Mouse (Mus musculus) MEL (cell line): ENCODE measurements around the gene Stim1. TPM values are rescaled to one million over a fixed set of nuclear protein-coding genes. Genes with fewer than 3 reads are reported as not detected.
A peak's percentile ranks its signal among the peaks of the same experiment; 100 is the strongest.

Source experiments
- DNase-seq: peaks from one replicate; pipeline ENCODE4 v3.0.0; 2011; ENCODE audit warnings: low read depth, low spot score
- H3K27ac ChIP-seq: 2 replicates; pipeline ENCODE4 v1.5.1; 2012; ENCODE audit warnings: low read depth, mild to moderate bottlenecking, control low read depth, low read length, moderate library complexity; ENCODE audit not compliant: control insufficient read depth
- H3K27me3 ChIP-seq, 2 experiments: fragments of 150-350 bp in 1 of 2; sonication (generic) in 1 of 2; 2 replicates each; pipeline ENCODE4 v1.6.1; 2012; ENCODE audit warnings: low read length in 2 of 2, mild to moderate bottlenecking in 2 of 2, improper control_type of control experiment in 1 of 2, moderate library complexity in 1 of 2; ENCODE audit not compliant: insufficient read depth in 2 of 2, control insufficient read depth in 1 of 2
- H3K36me3 ChIP-seq, 2 experiments: 2 replicates each; pipeline ENCODE4 v1.6.1; 2012 to 2014; ENCODE audit warnings: low read length in 2 of 2, improper control_type of control experiment in 1 of 2, inconsistent platforms in 1 of 2, mild to moderate bottlenecking in 1 of 2; ENCODE audit not compliant: insufficient read depth in 2 of 2, control insufficient read depth in 1 of 2
- H3K4me1 ChIP-seq, 2 experiments: fragments of 150-350 bp in 1 of 2; sonication (generic) in 1 of 2; 2 replicates each; pipeline ENCODE4 v1.6.1; 2012; ENCODE audit warnings: low read length in 2 of 2, improper control_type of control experiment in 1 of 2, mild to moderate bottlenecking in 1 of 2; ENCODE audit not compliant: insufficient read depth in 2 of 2, control insufficient read depth in 1 of 2
- H3K4me3 ChIP-seq, 2 experiments: fragments of 150-350 bp in 1 of 2; sonication (generic) in 1 of 2; 2 replicates each; pipeline ENCODE4 v1.5.1; 2012; ENCODE audit warnings: low read depth in 2 of 2, low read length in 2 of 2, mild to moderate bottlenecking in 2 of 2, moderate library complexity in 2 of 2, control low read depth in 1 of 2, improper control_type of control experiment in 1 of 2; ENCODE audit not compliant: control insufficient read depth in 1 of 2, insufficient read depth in 1 of 2
- H3K79me2 ChIP-seq: 2 replicates; pipeline ENCODE4 v1.6.1; 2012; ENCODE audit warnings: mild to moderate bottlenecking, low read length, moderate library complexity; ENCODE audit not compliant: control insufficient read depth, poor library complexity, insufficient read depth
- H3K9ac ChIP-seq: 2 replicates; pipeline ENCODE4 v1.6.1; 2012; ENCODE audit warnings: low read depth, mild to moderate bottlenecking, control low read depth, low read length, moderate library complexity; ENCODE audit not compliant: control insufficient read depth, poor library complexity, severe bottlenecking
- H3K9me3 ChIP-seq: fragments of 150-350 bp; sonication (generic); replicated peaks from 2 replicates; pipeline ENCODE4 v1.6.1; 2012; ENCODE audit warnings: mild to moderate bottlenecking, low read length, improper control_type of control experiment, moderate library complexity; ENCODE audit not compliant: insufficient read depth
- BHLHE40 ChIP-seq: IDR thresholded peaks from 2 replicates; pipeline ENCODE4 v1.6.1; 2012; ENCODE audit warnings: low read depth, mild to moderate bottlenecking, inconsistent platforms, low read length, improper control_type of control experiment, borderline replicate concordance
- CHD1 ChIP-seq: IDR thresholded peaks from 2 replicates; pipeline ENCODE4 v1.6.1; 2012; ENCODE audit warnings: low read depth, mild to moderate bottlenecking, inconsistent platforms, low read length, improper control_type of control experiment
- CHD2 ChIP-seq: IDR thresholded peaks from 2 replicates; pipeline ENCODE4 v1.6.1; 2011; ENCODE audit warnings: low read length, improper control_type of control experiment
- CTCF ChIP-seq, 3 experiments: IDR thresholded peaks in 2 of 3; conservative IDR thresholded peaks in 1 of 3; 2 replicates each; pipeline ENCODE4 v1.5.1; 2011 to 2012; ENCODE audit warnings: low read length in 3 of 3, low read depth in 2 of 3, mild to moderate bottlenecking in 2 of 3, improper control_type of control experiment in 1 of 3, inconsistent platforms in 1 of 3, mixed read lengths in 1 of 3, moderate library complexity in 1 of 3; ENCODE audit not compliant: control insufficient read depth in 1 of 3, insufficient read depth in 1 of 3, poor library complexity in 1 of 3, severe bottlenecking in 1 of 3
- ELF1 ChIP-seq: IDR thresholded peaks from 2 replicates; pipeline ENCODE4 v1.6.1; 2014; ENCODE audit warnings: low read depth, mild to moderate bottlenecking, inconsistent platforms, low read length, improper control_type of control experiment, moderate library complexity
- EP300 ChIP-seq, 2 experiments: IDR thresholded peaks; 2 replicates each; pipeline ENCODE4 v1.6.1; 2011; ENCODE audit warnings: improper control_type of control experiment in 2 of 2, low read length in 2 of 2, low read depth in 1 of 2, mild to moderate bottlenecking in 1 of 2
- ETS1 ChIP-seq: IDR thresholded peaks from 2 replicates; pipeline ENCODE4 v1.6.1; 2012; ENCODE audit warnings: low read depth, mild to moderate bottlenecking, inconsistent platforms, low read length, improper control_type of control experiment, moderate library complexity
- GABPA ChIP-seq: IDR thresholded peaks from 2 replicates; pipeline ENCODE4 v1.6.1; 2012; ENCODE audit warnings: low read depth, mild to moderate bottlenecking, inconsistent platforms, low read length, improper control_type of control experiment, moderate library complexity
- GATA1 ChIP-seq: IDR thresholded peaks from 2 replicates; pipeline ENCODE4 v1.6.1; 2011; ENCODE audit warnings: low read depth, low read length, improper control_type of control experiment
- HCFC1 ChIP-seq: IDR thresholded peaks from 2 replicates; pipeline ENCODE4 v1.6.1; 2012; ENCODE audit warnings: low read depth, mild to moderate bottlenecking, inconsistent platforms, low read length, improper control_type of control experiment, moderate library complexity
- JUND ChIP-seq: IDR thresholded peaks from 2 replicates; pipeline ENCODE4 v1.6.1; 2011; ENCODE audit warnings: low read depth, mild to moderate bottlenecking, improper control_type of control experiment, low read length
- KAT2A ChIP-seq: conservative IDR thresholded peaks from 2 replicates; pipeline ENCODE4 v1.6.1; 2012; ENCODE audit warnings: low read depth, low read length, improper control_type of control experiment, inconsistent platforms
- MAFK ChIP-seq: IDR thresholded peaks from 2 replicates; pipeline ENCODE4 v1.6.1; 2011; ENCODE audit warnings: low read depth, mild to moderate bottlenecking, low read length, improper control_type of control experiment, borderline replicate concordance
- MAX ChIP-seq: IDR thresholded peaks from 2 replicates; pipeline ENCODE4 v1.6.1; 2011; ENCODE audit warnings: low read length, improper control_type of control experiment
- MAZ ChIP-seq: IDR thresholded peaks from 2 replicates; pipeline ENCODE4 v1.6.1; 2012; ENCODE audit warnings: low read depth, mild to moderate bottlenecking, inconsistent platforms, low read length, improper control_type of control experiment
- MEF2A ChIP-seq: IDR thresholded peaks from 2 replicates; pipeline ENCODE4 v1.6.1; 2014; ENCODE audit warnings: low read depth, mild to moderate bottlenecking, inconsistent platforms, low read length, improper control_type of control experiment; ENCODE audit not compliant: poor library complexity, insufficient replicate concordance, severe bottlenecking; ENCODE audit errors: extremely low read depth
- MXI1 ChIP-seq: IDR thresholded peaks from 2 replicates; pipeline ENCODE4 v1.6.1; 2011; ENCODE audit warnings: mild to moderate bottlenecking, low read depth, low read length, improper control_type of control experiment
- MYB ChIP-seq: IDR thresholded peaks from 2 replicates; pipeline ENCODE4 v1.6.1; 2011; ENCODE audit warnings: mild to moderate bottlenecking, low read depth, low read length, improper control_type of control experiment
- MYC ChIP-seq: IDR thresholded peaks from 2 replicates; pipeline ENCODE4 v1.6.1; 2011; ENCODE audit warnings: low read depth, mild to moderate bottlenecking, low read length, improper control_type of control experiment, moderate library complexity
- NELFE ChIP-seq: IDR thresholded peaks from 2 replicates; pipeline ENCODE4 v1.6.1; 2011; ENCODE audit warnings: low read depth, low read length, improper control_type of control experiment
- NRF1 ChIP-seq: IDR thresholded peaks from 2 replicates; pipeline ENCODE4 v1.6.1; 2014; ENCODE audit warnings: low read depth, mild to moderate bottlenecking, inconsistent platforms, low read length, improper control_type of control experiment, moderate library complexity; ENCODE audit not compliant: poor library complexity, insufficient read depth, severe bottlenecking
- POLR2A ChIP-seq, 2 experiments: IDR thresholded peaks; 2 replicates each; pipeline ENCODE4 v1.6.1; 2011 to 2012; ENCODE audit warnings: low read length in 2 of 2, mild to moderate bottlenecking in 2 of 2, control low read depth in 1 of 2, improper control_type of control experiment in 1 of 2, low read depth in 1 of 2, moderate library complexity in 1 of 2; ENCODE audit not compliant: control insufficient read depth in 1 of 2, insufficient read depth in 1 of 2, poor library complexity in 1 of 2
- POLR2AphosphoS2 ChIP-seq: IDR thresholded peaks from 2 replicates; pipeline ENCODE4 v1.6.1; 2011; ENCODE audit warnings: low read length, improper control_type of control experiment
- POLR2AphosphoS5 ChIP-seq: IDR thresholded peaks from 2 replicates; pipeline ENCODE4 v1.6.1; 2012; ENCODE audit warnings: low read depth, borderline replicate concordance, mild to moderate bottlenecking, inconsistent platforms, low read length, moderate library complexity, mixed read lengths
- RAD21 ChIP-seq: IDR thresholded peaks from 2 replicates; pipeline ENCODE4 v1.6.1; 2011; ENCODE audit warnings: mild to moderate bottlenecking, low read depth, low read length, improper control_type of control experiment
- RCOR1 ChIP-seq: IDR thresholded peaks from 2 replicates; pipeline ENCODE4 v1.6.1; 2012; ENCODE audit warnings: low read depth, mild to moderate bottlenecking, inconsistent platforms, low read length, improper control_type of control experiment
- SIN3A ChIP-seq: IDR thresholded peaks from 2 replicates; pipeline ENCODE4 v1.6.1; 2012; ENCODE audit warnings: low read length, improper control_type of control experiment, inconsistent platforms
- SMC3 ChIP-seq: IDR thresholded peaks from 2 replicates; pipeline ENCODE4 v1.6.1; 2011; ENCODE audit warnings: low read depth, low read length, improper control_type of control experiment
- TAL1 ChIP-seq: IDR thresholded peaks from 2 replicates; pipeline ENCODE4 v1.6.1; 2012; ENCODE audit warnings: mild to moderate bottlenecking, inconsistent platforms, low read length, moderate library complexity, mixed read lengths
- TBP ChIP-seq: IDR thresholded peaks from 2 replicates; pipeline ENCODE4 v1.8.0; 2011; ENCODE audit warnings: low read depth, low read length, improper control_type of control experiment
- TCF12 ChIP-seq: IDR thresholded peaks from 2 replicates; pipeline ENCODE4 v1.6.1; 2014; ENCODE audit warnings: low read depth, mild to moderate bottlenecking, inconsistent platforms, low read length, improper control_type of control experiment, moderate library complexity
- UBTF ChIP-seq: IDR thresholded peaks from 2 replicates; pipeline ENCODE4 v1.6.1; 2012; ENCODE audit warnings: low read depth, mild to moderate bottlenecking, inconsistent platforms, low read length, improper control_type of control experiment, moderate library complexity, borderline replicate concordance; ENCODE audit not compliant: insufficient read depth
- USF1 ChIP-seq: IDR thresholded peaks from 2 replicates; pipeline ENCODE4 v1.6.1; 2014; ENCODE audit warnings: low read depth, mild to moderate bottlenecking, inconsistent platforms, low read length, improper control_type of control experiment, moderate library complexity
- USF2 ChIP-seq, 2 experiments: IDR thresholded peaks; 2 replicates each; pipeline ENCODE4 v1.6.1; 2011 to 2012; ENCODE audit warnings: improper control_type of control experiment in 2 of 2, low read length in 2 of 2, borderline replicate concordance in 1 of 2, inconsistent platforms in 1 of 2, low read depth in 1 of 2, mild to moderate bottlenecking in 1 of 2; ENCODE audit not compliant: insufficient read depth in 1 of 2
- ZC3H11A ChIP-seq: IDR thresholded peaks from 2 replicates; pipeline ENCODE4 v1.6.1; 2012; ENCODE audit warnings: low read depth, mild to moderate bottlenecking, inconsistent platforms, low read length, improper control_type of control experiment
- ZKSCAN1 ChIP-seq: IDR thresholded peaks from 2 replicates; pipeline ENCODE4 v1.6.1; 2012; ENCODE audit warnings: low read depth, mild to moderate bottlenecking, inconsistent platforms, low read length, improper control_type of control experiment, moderate library complexity
- ZMIZ1 ChIP-seq: IDR thresholded peaks from 2 replicates; pipeline ENCODE4 v1.6.1; 2012; ENCODE audit warnings: low read depth, mild to moderate bottlenecking, inconsistent platforms, low read length, improper control_type of control experiment, moderate library complexity
- ZNF384 ChIP-seq: IDR thresholded peaks from 2 replicates; pipeline ENCODE4 v1.6.1; 2012; ENCODE audit warnings: low read depth, mild to moderate bottlenecking, inconsistent platforms, low read length, improper control_type of control experiment
- polyA plus RNA-seq, 2 experiments: library from polyadenylated mRNA; stranded (reverse) in 1 of 2; unstranded in 1 of 2; fragments of >175 nt in 1 of 2; fragments of >200 nt in 1 of 2; gene quantifications; 2 replicates each; pipeline versions ENCODE4 v1.2.1 to v1.2.4; 2012; ENCODE audit warnings: low replicate concordance in 2 of 2, low read depth in 1 of 2; ENCODE audit not compliant: insufficient read length in 2 of 2, insufficient read depth in 1 of 2, missing spikeins in 1 of 2
- total RNA-seq: library from RNA; depleted of rRNA; stranded (reverse); fragments of 300-350 nt; gene quantifications from 2 replicates; pipeline ENCODE4 v1.2.3, GENCODE M21; 2012

Gene Stim1
- total and polyA plus RNA-seq, 3 experiments = 26.1 to 65.0 TPM; not detected in 1

DNA sequence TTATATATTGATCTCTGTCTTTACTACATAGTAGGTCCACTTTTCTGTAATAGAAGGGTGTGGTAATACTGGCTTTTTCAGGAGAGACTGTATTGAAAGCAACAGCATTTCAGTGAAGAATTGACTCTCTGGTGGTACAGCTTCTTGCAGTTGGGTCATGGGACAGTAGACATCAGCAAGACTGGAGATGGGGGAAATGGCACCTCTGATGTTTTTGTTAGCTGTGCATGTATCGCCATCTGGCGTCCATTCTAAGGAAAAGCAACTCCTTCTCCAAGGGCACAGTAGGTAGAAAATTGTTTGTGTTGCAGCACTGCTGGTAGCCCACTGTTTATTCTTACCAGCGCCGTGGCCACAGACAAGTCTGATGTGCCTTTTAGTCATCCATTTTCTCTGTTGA, 149.8 kb downstream of the Stim1 start:
- no peak overlapping the region for H3K27ac ChIP-seq
- H3K79me2 ChIP-seq = no peaks in the 10 kb centered on the region
- no peak overlapping the region for H3K4me3 ChIP-seq
- peaks cover under 1 to 10% of the 10 kb centered on the region in 2 experiments for H3K36me3 ChIP-seq
- peak; percentile 89 for DNase-seq
- H3K4me1 ChIP-seq = peaks cover 2 to 4% of the 10 kb centered on the region in 2 experiments; a peak in 2 of 4 replicates
- no peaks in the 10 kb centered on the region for H3K9me3 ChIP-seq
- H3K9ac ChIP-seq = no peak overlapping the region
- H3K27me3 ChIP-seq = no peaks in the 10 kb centered on the region
- TF ChIP-seq USF1 (no peak), MEF2A (no peak), TBP (no peak), MAZ (no peak), ELF1 (no peak), MAFK (no peak), CHD1 (no peak), MYB (no peak), CHD2 (no peak), TAL1 (no peak), ZC3H11A (peak; percentile 89), MYC (no peak), RCOR1 (no peak), ZKSCAN1 (peak; percentile 66), MXI1 (no peak), POLR2AphosphoS2 (no peak), UBTF (no peak), ZNF384 (no peak; the same call in 1 of the 2 replicates), CTCF (IDR thresholded peaks at IDR 0.05 in 2 of 3, conservative IDR thresholded peaks at IDR 0.05 in 1 of 3; ENCODE audit: control insufficient read depth in 1 of 3, insufficient read depth in 1 of 3, low read depth in 2 of 3, low read length in 3 of 3, poor library complexity in 1 of 3, severe bottlenecking in 1 of 3) (peak; percentile 70 to 96 (median 86)), ETS1 (no peak), BHLHE40 (no peak), POLR2A (IDR thresholded peaks at IDR 0.05; ENCODE audit: control insufficient read depth in 1 of 2, insufficient read depth in 1 of 2, low read depth in 1 of 2, low read length in 2 of 2, poor library complexity in 1 of 2) (no peak), RAD21 (peak; percentile 98), GABPA (no peak), KAT2A (no peak), EP300 (IDR thresholded peaks at IDR 0.05; ENCODE audit: low read depth in 1 of 2, low read length in 2 of 2) (no peak), ZMIZ1 (no peak), HCFC1 (no peak), TCF12 (no peak), JUND (no peak), GATA1 (no peak; the same call in 1 of the 2 replicates), POLR2AphosphoS5 (no peak), NRF1 (no peak), NELFE (no peak), USF2 (IDR thresholded peaks at IDR 0.05; ENCODE audit: borderline replicate concordance in 1 of 2, insufficient read depth in 1 of 2, low read depth in 1 of 2, low read length in 2 of 2) (no peak), SMC3 (peak; percentile 95), MAX (no peak), SIN3A (no peak; the same call in none of the 2 replicates)
